10 mouse cellular contexts compared by ENCODE assay signal in genomic region chr2:116068461-116068860, GRCm38 (mm10). TPM values are rescaled to one million over a fixed set of nuclear protein-coding genes. Genes with fewer than 3 reads are reported as not detected.
DNase-seq lines count a peak whose midpoint lies in the region; ATAC-seq and TF ChIP-seq lines count a peak whose summit lies in the region.
"Had no signal": no experiment of that assay in that cellular context is flagged by ENCODE, and none has a peak within 500 bp of the region (broad histone marks: within the 10 kb centered on the region; RNA-seq: fewer than 3 reads in every experiment).

No protein-coding gene starts in this region.

- no peaks in the 10 kb centered on the region for H3K27me3 ChIP-seq in kidney, embryonic 15.5 days
- peaks cover 22% of the 10 kb centered on the region for H3K27me3 ChIP-seq in embryonic facial prominence, embryonic 15.5 days
- peaks cover 12% of the 10 kb centered on the region; the same call in 1 of the 2 replicates for H3K27me3 ChIP-seq in intestine, embryonic 15.5 days (replicated peaks)
- H3K27me3 ChIP-seq in myocyte (ENCODE audit: control insufficient read depth, insufficient read depth, insufficient read length): no peaks in the 10 kb centered on the region

- intact Hi-C loops in left cerebral cortex, postnatal 36 days (cut with DNase I): loop anchor here (5.0 to 10.0 kb wide), 3 partner anchors 106 to 1444 kb away; no protein-coding TSS in a partner anchor

- peak overlapping the region; percentile 75 for H3K4me3 ChIP-seq in kidney, embryonic 15.5 days (replicated peaks)
- H3K4me3 ChIP-seq in embryonic facial prominence, embryonic 15.5 days (replicated peaks): peak overlapping the region; percentile 63
- peak overlapping the region; percentile 62 for H3K4me3 ChIP-seq in intestine, embryonic 15.5 days (replicated peaks)
- H3K4me3 ChIP-seq in myocyte: peak overlapping the region; percentile 98

- no peak for TF ChIP-seq POLR2A in myocyte (IDR thresholded peaks at IDR 0.05; ENCODE audit: insufficient read length, low read depth)

- peaks cover 14% of the 10 kb centered on the region for H3K79me2 ChIP-seq in myocyte (ENCODE audit: control insufficient read depth, insufficient read depth)

- 3% methylated on average over 11 of the region's 11 CpGs for WGBS in kidney, embryonic 15.5 days
- WGBS in embryonic facial prominence, embryonic 15.5 days: 21% methylated on average over 11 of the region's 11 CpGs
- 5% methylated on average over 11 of the region's 11 CpGs for WGBS in intestine, embryonic 15.5 days

- no peak for ATAC-seq in kidney, embryonic 15.5 days (replicated peaks; ENCODE audit: low FRiP score)
- no peak for ATAC-seq in embryonic facial prominence, embryonic 15.5 days (ENCODE audit: insufficient number of reproducible peaks, low FRiP score, low TSS enrichment, low read depth)
- ATAC-seq in intestine, embryonic 15.5 days: no peak

- peaks cover 14% of the 10 kb centered on the region for H3K4me1 ChIP-seq in kidney, embryonic 15.5 days
- H3K4me1 ChIP-seq in embryonic facial prominence, embryonic 15.5 days: peaks cover 12% of the 10 kb centered on the region; the same call in 1 of the 2 replicates
- H3K4me1 ChIP-seq in intestine, embryonic 15.5 days (replicated peaks): no peaks in the 10 kb centered on the region

- peak overlapping the region; percentile 74 for H3K9ac ChIP-seq in kidney, embryonic 15.5 days
- H3K9ac ChIP-seq in embryonic facial prominence, embryonic 15.5 days: no peak overlapping the region
- peak overlapping the region; percentile 62 for H3K9ac ChIP-seq in intestine, embryonic 15.5 days

- no peaks in the 10 kb centered on the region for H3K9me3 ChIP-seq in kidney, embryonic 15.5 days (replicated peaks)
- H3K9me3 ChIP-seq in embryonic facial prominence, embryonic 15.5 days (replicated peaks): no peaks in the 10 kb centered on the region
- no peaks in the 10 kb centered on the region for H3K9me3 ChIP-seq in intestine, embryonic 15.5 days

- peak overlapping the region; percentile 72 for H3K4me2 ChIP-seq in kidney, embryonic 15.5 days
- peak overlapping the region; percentile 72 for H3K4me2 ChIP-seq in embryonic facial prominence, embryonic 15.5 days (replicated peaks)
- H3K4me2 ChIP-seq in intestine, embryonic 15.5 days (replicated peaks): peak overlapping the region; percentile 77
- H3K4me2 ChIP-seq in myocyte (ENCODE audit: low read depth): peak overlapping the region; percentile 90

- H3K27ac ChIP-seq in kidney, embryonic 15.5 days: peak overlapping the region; percentile 98
- 0 out of 2 replicates have a peak overlapping the region, but pooled peaks have one; percentile 17 for H3K27ac ChIP-seq in embryonic facial prominence, embryonic 15.5 days (replicated peaks)
- H3K27ac ChIP-seq in intestine, embryonic 15.5 days: peak overlapping the region; percentile 97

- DNase-seq in kidney, postnatal 25 days: no peak
- no peak for DNase-seq in adrenal gland, postnatal 14 days
- no peak for DNase-seq in left cerebral cortex, postnatal 36 days (ENCODE audit: low spot score in 2 of 2)
- DNase-seq in gastrocnemius, postnatal 10 days: no peak

- no peaks in the 10 kb centered on the region for H3K36me3 ChIP-seq in kidney, embryonic 15.5 days
- H3K36me3 ChIP-seq in embryonic facial prominence, embryonic 15.5 days: no peaks in the 10 kb centered on the region
- no peaks in the 10 kb centered on the region for H3K36me3 ChIP-seq in intestine, embryonic 15.5 days
- H3K36me3 ChIP-seq in myocyte (ENCODE audit: control insufficient read depth, insufficient read depth): no peaks in the 10 kb centered on the region

- H3ac ChIP-seq in myocyte (ENCODE audit: control insufficient read depth, insufficient read length): no peak overlapping the region

TF ChIP-seq in myocyte, 11 proteins besides CTCF, POLR2A, EP300 and RAD21:
- TF ChIP-seq MYOG (IDR thresholded peaks at IDR 0.05; ENCODE audit: control insufficient read depth in 1 of 3, insufficient read depth in 1 of 3, insufficient read length in 2 of 3, low read depth in 2 of 3): no peak

RNA-seq across cellular contexts. Expression of gene Meis2, which starts 2.8 kb away (rescaled TPM):
- 85.5 and 94.3 TPM in 2 replicates for polyA plus RNA-seq in kidney, embryonic 15.5 days (2015; fragmentation: Nextera tagmentation; extraction: Ambion mirVana)
- polyA plus RNA-seq in embryonic facial prominence, embryonic 15.5 days (2015; fragmentation: Nextera tagmentation; extraction: Ambion mirVana): 33.4 and 36.4 TPM in 2 replicates
- 39.9 and 41.5 TPM in 2 replicates for polyA plus RNA-seq in intestine, embryonic 15.5 days (2015; fragmentation: Nextera tagmentation; extraction: Ambion mirVana)
- polyA plus RNA-seq in myocyte (2012; fragmentation: generic; extraction: Trizol): 9.3 TPM
- total RNA-seq in adrenal gland, postnatal 14 days (2021): 150 and 159 TPM in 2 replicates
- total RNA-seq in left cerebral cortex, postnatal 36 days (2021): 100 to 1,000 TPM; 100 to 123 TPM
- total RNA-seq in gastrocnemius, postnatal 10 days (2021): 1 to 10 TPM; 4.0 to 5.2 TPM
- total RNA-seq: granulocyte monocyte progenitor cell, adult 5-6 weeks; megakaryocyte, adult 5-6 weeks had no signal

Comparison
In these comparisons a context has a peak if more than half of its experiments do, and no peak if none do; other contexts are left out.
1. H3K27ac ChIP-seq: peak in every context shown above with its lines; median percentile 98 in kidney, embryonic 15.5 days; 97 in intestine, embryonic 15.5 days; 17 in embryonic facial prominence, embryonic 15.5 days.